Mouse (Mus musculus): ENCODE measurements around the gene Eif3i.
"Not testable (repeated sequence)": the region's sequence is repeated elsewhere in the genome, so short reads cannot be mapped to it uniquely, and the experiment has no call there.

The Eif3i gene

GRCm38 (mm10) chr4:129563718-129564117 lies 36.7 kb downstream of the Eif3i start:
- Histone ChIP-seq H3K27me3 (ENCODE audit: insufficient read depth, low read length) (no peaks in the 10 kb centered on the region), H3K4me3 (replicated peaks; ENCODE audit: low read length) (no peak overlapping the region), H3K4me1 (replicated peaks; ENCODE audit: low read depth, low read length) (peaks cover 4% of the 10 kb centered on the region), H3K9me3 (ENCODE audit: low read length) (no peaks in the 10 kb centered on the region), H3K36me3 (ENCODE audit: insufficient read depth, low read length) (no peaks in the 10 kb centered on the region)
- TF ChIP-seq NANOG (IDR thresholded peaks at IDR 0.05; ENCODE audit: borderline replicate concordance, low read length) (no peak), POU5F1 (IDR thresholded peaks at IDR 0.05; ENCODE audit: borderline replicate concordance, low read length) (no peak), CTCF (conservative IDR thresholded peaks at IDR 0.05; ENCODE audit: low read length) (no peak)

GRCm38 (mm10) chr4:129561184-129561583 lies 39.3 kb downstream of the Eif3i start:
- no peak for TF ChIP-seq POU5F1 (IDR thresholded peaks at IDR 0.05; ENCODE audit: borderline replicate concordance, low read length)
- no peak for TF ChIP-seq NANOG (IDR thresholded peaks at IDR 0.05; ENCODE audit: borderline replicate concordance, low read length)
- no peak for TF ChIP-seq CTCF (conservative IDR thresholded peaks at IDR 0.05; ENCODE audit: low read length)
- no peaks in the 10 kb centered on the region for H3K36me3 ChIP-seq (ENCODE audit: insufficient read depth, low read length)
- no peaks in the 10 kb centered on the region for H3K9me3 ChIP-seq (ENCODE audit: low read length)
- H3K4me1 ChIP-seq (replicated peaks; ENCODE audit: low read depth, low read length): peaks cover 24% of the 10 kb centered on the region
- H3K27me3 ChIP-seq (ENCODE audit: insufficient read depth, low read length): peaks cover 4% of the 10 kb centered on the region; the same call in 1 of the 2 replicates
- H3K4me3 ChIP-seq (replicated peaks; ENCODE audit: low read length): no peak overlapping the region

- TF ChIP-seq CTCF (conservative IDR thresholded peaks at IDR 0.05; ENCODE audit: low read length) (no peak), POU5F1 (IDR thresholded peaks at IDR 0.05; ENCODE audit: borderline replicate concordance, low read length) (no peak), NANOG (IDR thresholded peaks at IDR 0.05; ENCODE audit: borderline replicate concordance, low read length) (no peak)
- peaks cover 4% of the 10 kb centered on the region; the same call in 1 of the 2 replicates for H3K27me3 ChIP-seq (ENCODE audit: insufficient read depth, low read length)
- peak overlapping the region; percentile 29; the same call in 1 of the 2 replicates for H3K4me3 ChIP-seq (replicated peaks; ENCODE audit: low read length)
- H3K4me1 ChIP-seq (replicated peaks; ENCODE audit: low read depth, low read length): peaks cover 42% of the 10 kb centered on the region
- peaks cover 3% of the 10 kb centered on the region for H3K36me3 ChIP-seq (ENCODE audit: insufficient read depth, low read length)
- H3K9me3 ChIP-seq (ENCODE audit: low read length): no peaks in the 10 kb centered on the region
Observed at GRCm38 (mm10) chr4:129558321-129558955, 42.0 kb downstream of the Eif3i start.

GRCm38 (mm10) chr4:129557256-129557808 lies 43.1 kb downstream of the Eif3i start:
- Histone ChIP-seq H3K27me3 (ENCODE audit: insufficient read depth, low read length) (peaks cover 4% of the 10 kb centered on the region; the same call in 1 of the 2 replicates), H3K4me1 (replicated peaks; ENCODE audit: low read depth, low read length) (peaks cover 42% of the 10 kb centered on the region), H3K36me3 (ENCODE audit: insufficient read depth, low read length) (peaks cover 14% of the 10 kb centered on the region), H3K4me3 (replicated peaks; ENCODE audit: low read length) (peak overlapping the region; percentile 88), H3K9me3 (ENCODE audit: low read length) (no peaks in the 10 kb centered on the region)
- TF ChIP-seq NANOG (IDR thresholded peaks at IDR 0.05; ENCODE audit: borderline replicate concordance, low read length) (no peak), POU5F1 (IDR thresholded peaks at IDR 0.05; ENCODE audit: borderline replicate concordance, low read length) (no peak), CTCF (conservative IDR thresholded peaks at IDR 0.05; ENCODE audit: low read length) (no peak)

- peaks cover 44% of the 10 kb centered on the region for H3K4me1 ChIP-seq (replicated peaks; ENCODE audit: low read depth, low read length)
- H3K27me3 ChIP-seq (ENCODE audit: insufficient read depth, low read length): peaks cover 4% of the 10 kb centered on the region; the same call in 1 of the 2 replicates
- no peaks in the 10 kb centered on the region for H3K9me3 ChIP-seq (ENCODE audit: low read length)
- TF ChIP-seq POU5F1 (IDR thresholded peaks at IDR 0.05; ENCODE audit: borderline replicate concordance, low read length) (no peak), NANOG (IDR thresholded peaks at IDR 0.05; ENCODE audit: borderline replicate concordance, low read length) (no peak), CTCF (conservative IDR thresholded peaks at IDR 0.05; ENCODE audit: low read length) (no peak)
- peak overlapping the region; percentile 88 for H3K4me3 ChIP-seq (replicated peaks; ENCODE audit: low read length)
- peaks cover 19% of the 10 kb centered on the region for H3K36me3 ChIP-seq (ENCODE audit: insufficient read depth, low read length)
Observed at GRCm38 (mm10) chr4:129556532-129557223, 43.8 kb downstream of the Eif3i start.

- peaks cover 48% of the 10 kb centered on the region for H3K4me1 ChIP-seq (replicated peaks; ENCODE audit: low read depth, low read length)
- H3K27me3 ChIP-seq (ENCODE audit: insufficient read depth, low read length): peaks cover 4% of the 10 kb centered on the region; the same call in 1 of the 2 replicates
- no peak for TF ChIP-seq POU5F1 (IDR thresholded peaks at IDR 0.05; ENCODE audit: borderline replicate concordance, low read length)
- no peak for TF ChIP-seq CTCF (conservative IDR thresholded peaks at IDR 0.05; ENCODE audit: low read length)
- no peak for TF ChIP-seq NANOG (IDR thresholded peaks at IDR 0.05; ENCODE audit: borderline replicate concordance, low read length)
- peak overlapping the region; percentile 88 for H3K4me3 ChIP-seq (replicated peaks; ENCODE audit: low read length)
- peaks cover 26% of the 10 kb centered on the region for H3K36me3 ChIP-seq (ENCODE audit: insufficient read depth, low read length)
- no peaks in the 10 kb centered on the region for H3K9me3 ChIP-seq (ENCODE audit: low read length)
Observed at GRCm38 (mm10) chr4:129555862-129556531, 44.5 kb downstream of the Eif3i start.

GRCm38 (mm10) chr4:129555421-129555861 lies 45.0 kb downstream of the Eif3i start:
- H3K4me3 ChIP-seq (replicated peaks; ENCODE audit: low read length): peak overlapping the region; percentile 88
- peaks cover 30% of the 10 kb centered on the region for H3K36me3 ChIP-seq (ENCODE audit: insufficient read depth, low read length)
- H3K9me3 ChIP-seq (ENCODE audit: low read length): no peaks in the 10 kb centered on the region

GRCm38 (mm10) chr4:129554512-129554911 lies 45.9 kb downstream of the Eif3i start:
- H3K27me3 ChIP-seq (ENCODE audit: insufficient read depth, low read length); H3K9me3 ChIP-seq (ENCODE audit: low read length); H3K4me3 ChIP-seq (replicated peaks; ENCODE audit: low read length): not testable (repeated sequence)
- Histone ChIP-seq H3K36me3 (ENCODE audit: insufficient read depth, low read length) (peaks cover 39% of the 10 kb centered on the region), H3K4me1 (replicated peaks; ENCODE audit: low read depth, low read length) (peaks cover 59% of the 10 kb centered on the region)

More at GRCm38 (mm10) chr4:129555421-129555861, 45.0 kb downstream of the Eif3i start:
- Histone ChIP-seq H3K4me1 (replicated peaks; ENCODE audit: low read depth, low read length) (peaks cover 50% of the 10 kb centered on the region), H3K27me3 (ENCODE audit: insufficient read depth, low read length) (peaks cover 4% of the 10 kb centered on the region; the same call in 1 of the 2 replicates)
- TF ChIP-seq POU5F1 (IDR thresholded peaks at IDR 0.05; ENCODE audit: borderline replicate concordance, low read length) (no peak), CTCF (conservative IDR thresholded peaks at IDR 0.05; ENCODE audit: low read length) (peak; percentile 96)
